Mouse (Mus musculus): ENCODE measurements at regions not wholly inside any gene's neighbourhood (a gene's known extent, or its start where the extent isn't known, plus 50 kb on each side); places are given as distances from the start of the nearest gene placed in this dataset.

GRCm38 (mm10) chr13:29136231-29136630 lies 182.7 kb upstream of the Sox4 start:
- Histone ChIP-seq H3K9ac (no peak overlapping the region), H3K36me3 (no peaks in the 10 kb centered on the region), H3K4me2 (no peak overlapping the region), H3K4me3 (no peak overlapping the region), H3K27ac (ENCODE audit: poor library complexity, severe bottlenecking) (no peak overlapping the region), H3K9me3 (replicated peaks) (0 out of 2 replicates have a peak, but pooled peaks cover 4% of the 10 kb centered on the region), H3K27me3 (replicated peaks) (no peaks in the 10 kb centered on the region), H3K4me1 (replicated peaks) (no peaks in the 10 kb centered on the region)
- no peak for ATAC-seq (ENCODE audit: insufficient number of reproducible peaks, low FRiP score)
- 61% methylated on average over 2 of the region's 2 CpGs for WGBS

- Histone ChIP-seq H3K4me2 (no peak overlapping the region), H3K9ac (no peak overlapping the region), H3K4me1 (replicated peaks) (no peaks in the 10 kb centered on the region; the same call in 1 of the 2 replicates), H3K9me3 (replicated peaks) (no peaks in the 10 kb centered on the region), H3K4me3 (no peak overlapping the region), H3K36me3 (no peaks in the 10 kb centered on the region), H3K27ac (ENCODE audit: poor library complexity, severe bottlenecking) (no peak overlapping the region), H3K27me3 (replicated peaks) (no peaks in the 10 kb centered on the region)
- ATAC-seq (ENCODE audit: insufficient number of reproducible peaks, low FRiP score): no peak
Observed at GRCm38 (mm10) chr13:29127499-29127898, 174.0 kb upstream of the Sox4 start.

- 61% methylated on average over 7 of the region's 7 CpGs for WGBS
- no peaks in the 10 kb centered on the region for H3K27me3 ChIP-seq (replicated peaks)
- no peaks in the 10 kb centered on the region for H3K9me3 ChIP-seq (replicated peaks)
- H3K4me1 ChIP-seq (replicated peaks): no peaks in the 10 kb centered on the region; the same call in 1 of the 2 replicates
- no peak overlapping the region for H3K4me3 ChIP-seq
- H3K9ac ChIP-seq: no peak overlapping the region
- no peak overlapping the region for H3K27ac ChIP-seq (ENCODE audit: poor library complexity, severe bottlenecking)
- no peaks in the 10 kb centered on the region for H3K36me3 ChIP-seq
- H3K4me2 ChIP-seq: no peak overlapping the region
- no peak for ATAC-seq (ENCODE audit: insufficient number of reproducible peaks, low FRiP score)
Observed at GRCm38 (mm10) chr13:29123477-29123876, 170.0 kb upstream of the Sox4 start.

GRCm38 (mm10) chr13:29121121-29121520 lies 167.6 kb upstream of the Sox4 start:
- Histone ChIP-seq H3K4me3 (no peak overlapping the region), H3K4me1 (replicated peaks) (no peaks in the 10 kb centered on the region; the same call in 1 of the 2 replicates), H3K36me3 (no peaks in the 10 kb centered on the region), H3K4me2 (no peak overlapping the region), H3K27me3 (replicated peaks) (no peaks in the 10 kb centered on the region), H3K9ac (no peak overlapping the region), H3K27ac (ENCODE audit: poor library complexity, severe bottlenecking) (no peak overlapping the region), H3K9me3 (replicated peaks) (no peaks in the 10 kb centered on the region)
- WGBS: 85% methylated on average over 5 of the region's 5 CpGs
- ATAC-seq (ENCODE audit: insufficient number of reproducible peaks, low FRiP score): no peak

- no peak overlapping the region for H3K27ac ChIP-seq (ENCODE audit: poor library complexity, severe bottlenecking)
- H3K4me3 ChIP-seq: no peak overlapping the region
- H3K9ac ChIP-seq: no peak overlapping the region
- no peak for ATAC-seq (ENCODE audit: insufficient number of reproducible peaks, low FRiP score)
- 11% methylated on average over 1 of the region's 1 CpGs for WGBS
- no peaks in the 10 kb centered on the region for H3K36me3 ChIP-seq
- no peaks in the 10 kb centered on the region for H3K9me3 ChIP-seq (replicated peaks)
- no peak overlapping the region for H3K4me2 ChIP-seq
- no peaks in the 10 kb centered on the region for H3K27me3 ChIP-seq (replicated peaks)
- no peaks in the 10 kb centered on the region; the same call in 1 of the 2 replicates for H3K4me1 ChIP-seq (replicated peaks)
Observed at GRCm38 (mm10) chr13:29119357-29119756, 165.8 kb upstream of the Sox4 start.

- Histone ChIP-seq H3K27ac (ENCODE audit: poor library complexity, severe bottlenecking) (no peak overlapping the region), H3K36me3 (no peaks in the 10 kb centered on the region), H3K4me3 (no peak overlapping the region), H3K9ac (no peak overlapping the region), H3K4me1 (replicated peaks) (no peaks in the 10 kb centered on the region), H3K4me2 (no peak overlapping the region), H3K27me3 (replicated peaks) (no peaks in the 10 kb centered on the region), H3K9me3 (replicated peaks) (no peaks in the 10 kb centered on the region)
- 90% methylated on average over 3 of the region's 3 CpGs for WGBS
- ATAC-seq (ENCODE audit: insufficient number of reproducible peaks, low FRiP score): no peak
Observed at GRCm38 (mm10) chr13:29114998-29115495, 161.5 kb upstream of the Sox4 start.

GRCm38 (mm10) chr13:29110127-29110526 lies 156.6 kb upstream of the Sox4 start:
- 70% methylated on average over 5 of the region's 5 CpGs for WGBS
- no peak overlapping the region for H3K27ac ChIP-seq (ENCODE audit: poor library complexity, severe bottlenecking)
- H3K36me3 ChIP-seq: no peaks in the 10 kb centered on the region
- H3K4me2 ChIP-seq: no peak overlapping the region
- H3K4me3 ChIP-seq: no peak overlapping the region
- no peak for ATAC-seq (ENCODE audit: insufficient number of reproducible peaks, low FRiP score)
- H3K9me3 ChIP-seq (replicated peaks): no peaks in the 10 kb centered on the region
- H3K27me3 ChIP-seq (replicated peaks): no peaks in the 10 kb centered on the region
- no peak overlapping the region for H3K9ac ChIP-seq
- no peaks in the 10 kb centered on the region for H3K4me1 ChIP-seq (replicated peaks)

GRCm38 (mm10) chr13:29109064-29109856 lies 155.7 kb upstream of the Sox4 start:
- Histone ChIP-seq H3K27ac (ENCODE audit: poor library complexity, severe bottlenecking) (no peak overlapping the region), H3K4me2 (no peak overlapping the region), H3K9me3 (replicated peaks) (no peaks in the 10 kb centered on the region), H3K4me1 (replicated peaks) (no peaks in the 10 kb centered on the region), H3K36me3 (no peaks in the 10 kb centered on the region), H3K27me3 (replicated peaks) (no peaks in the 10 kb centered on the region), H3K4me3 (no peak overlapping the region), H3K9ac (no peak overlapping the region)
- ATAC-seq (ENCODE audit: insufficient number of reproducible peaks, low FRiP score): no peak
- WGBS: 80% methylated on average over 18 of the region's 18 CpGs

- no peaks in the 10 kb centered on the region for H3K27me3 ChIP-seq (replicated peaks)
- no peak for ATAC-seq (ENCODE audit: insufficient number of reproducible peaks, low FRiP score)
- H3K4me2 ChIP-seq: no peak overlapping the region
- no peaks in the 10 kb centered on the region for H3K36me3 ChIP-seq
- H3K27ac ChIP-seq (ENCODE audit: poor library complexity, severe bottlenecking): no peak overlapping the region
- no peak overlapping the region for H3K9ac ChIP-seq
- no peak overlapping the region for H3K4me3 ChIP-seq
- WGBS: 86% methylated on average over 6 of the region's 6 CpGs
- H3K9me3 ChIP-seq (replicated peaks): no peaks in the 10 kb centered on the region
- H3K4me1 ChIP-seq (replicated peaks): no peaks in the 10 kb centered on the region
Observed at GRCm38 (mm10) chr13:29108214-29108613, 154.7 kb upstream of the Sox4 start.

GRCm38 (mm10) chr13:29092166-29092565 lies 138.7 kb upstream of the Sox4 start:
- Histone ChIP-seq H3K27ac (ENCODE audit: poor library complexity, severe bottlenecking) (no peak overlapping the region), H3K9me3 (replicated peaks) (peaks cover 8% of the 10 kb centered on the region; the same call in 1 of the 2 replicates), H3K9ac (no peak overlapping the region), H3K27me3 (replicated peaks) (no peaks in the 10 kb centered on the region), H3K4me3 (no peak overlapping the region), H3K36me3 (no peaks in the 10 kb centered on the region), H3K4me1 (replicated peaks) (no peaks in the 10 kb centered on the region), H3K4me2 (no peak overlapping the region)
- ATAC-seq (ENCODE audit: insufficient number of reproducible peaks, low FRiP score): no peak
- WGBS: 84% methylated on average over 5 of the region's 5 CpGs

- H3K4me2 ChIP-seq: no peak overlapping the region
- 85% methylated on average over 5 of the region's 5 CpGs for WGBS
- no peak overlapping the region for H3K9ac ChIP-seq
- no peaks in the 10 kb centered on the region for H3K27me3 ChIP-seq (replicated peaks)
- no peak overlapping the region for H3K27ac ChIP-seq (ENCODE audit: poor library complexity, severe bottlenecking)
- H3K4me3 ChIP-seq: no peak overlapping the region
- H3K36me3 ChIP-seq: no peaks in the 10 kb centered on the region
- H3K9me3 ChIP-seq (replicated peaks): peaks cover 8% of the 10 kb centered on the region; the same call in 1 of the 2 replicates
- ATAC-seq (ENCODE audit: insufficient number of reproducible peaks, low FRiP score): no peak
- H3K4me1 ChIP-seq (replicated peaks): peaks cover 6% of the 10 kb centered on the region
Observed at GRCm38 (mm10) chr13:29086854-29087253, 133.3 kb upstream of the Sox4 start.

GRCm38 (mm10) chr13:29081064-29081463 lies 127.6 kb upstream of the Sox4 start:
- no peak overlapping the region for H3K27ac ChIP-seq (ENCODE audit: poor library complexity, severe bottlenecking)
- H3K9me3 ChIP-seq (replicated peaks): no peaks in the 10 kb centered on the region
- WGBS: 16% methylated on average over 2 of the region's 2 CpGs
- H3K36me3 ChIP-seq: no peaks in the 10 kb centered on the region
- no peak overlapping the region for H3K4me2 ChIP-seq
- H3K9ac ChIP-seq: no peak overlapping the region
- no peak for ATAC-seq (ENCODE audit: insufficient number of reproducible peaks, low FRiP score)
- H3K4me3 ChIP-seq: no peak overlapping the region
- H3K4me1 ChIP-seq (replicated peaks): peaks cover 13% of the 10 kb centered on the region
- no peaks in the 10 kb centered on the region for H3K27me3 ChIP-seq (replicated peaks)

Measured in heart, embryonic 12.5 days (tissue).